Mouse (Mus musculus) embryonic facial prominence, embryonic 12.5 days (tissue): ENCODE data around the gene Nfkb2. TPM values are rescaled to one million over a fixed set of nuclear protein-coding genes. Genes with fewer than 3 reads are reported as not detected.

Source experiments
- ATAC-seq: fragments of 200-750 bp; cut with Nextera tagmentation; 2 replicates; pipeline ENCODE4 v1.8.0; 2017; ENCODE audit not compliant: insufficient number of reproducible peaks, insufficient read depth, low FRiP score, low TSS enrichment
- H3K27ac ChIP-seq: fragments of 300-500 bp; sonication (generic); 2 replicates; pipeline ENCODE4 v1.5.1; 2016; ENCODE audit warnings: mild to moderate bottlenecking
- H3K27me3 ChIP-seq: fragments of 300-500 bp; sonication (generic); 2 replicates; pipeline ENCODE4 v1.6.1; 2016; ENCODE audit warnings: mild to moderate bottlenecking, moderate library complexity
- H3K36me3 ChIP-seq: fragments of 300-500 bp; sonication (generic); 2 replicates; pipeline ENCODE4 v1.6.1; 2016; ENCODE audit warnings: mild to moderate bottlenecking
- H3K4me1 ChIP-seq: fragments of 300-500 bp; sonication (generic); 2 replicates; pipeline ENCODE4 v1.6.1; 2016
- H3K4me2 ChIP-seq: fragments of 300-500 bp; sonication (generic); replicated peaks from 2 replicates; pipeline ENCODE4 v1.6.1; 2016; ENCODE audit warnings: mild to moderate bottlenecking, moderate library complexity
- H3K4me3 ChIP-seq: fragments of 300-500 bp; sonication (generic); 2 replicates; pipeline ENCODE4 v1.5.1; 2016; ENCODE audit warnings: mild to moderate bottlenecking
- H3K9ac ChIP-seq: fragments of 300-500 bp; sonication (generic); 2 replicates; pipeline ENCODE4 v1.6.1; 2016; ENCODE audit warnings: mild to moderate bottlenecking, moderate library complexity
- H3K9me3 ChIP-seq: fragments of 300-500 bp; sonication (generic); 2 replicates; pipeline ENCODE4 v1.6.1; 2016; ENCODE audit warnings: mild to moderate bottlenecking, moderate library complexity
- WGBS: fragments of 180-500 bp; shearing (Covaris S2); methylation state at CpG from one replicate; pipeline ENCODE4 v1.1.7; 2016; 5-methylcytosine and 5-hydroxymethylcytosine counted together
- polyA plus RNA-seq: library from polyadenylated mRNA; unstranded; fragments of >200 nt; fragmentation: Nextera tagmentation; extraction: Ambion mirVana; gene quantifications from 2 replicates; pipeline ENCODE4 v1.2.1, GENCODE M21; 2016

The Nfkb2 gene
- polyA plus RNA-seq, 1 experiment from 2014 or later = 9.0 TPM

- peaks cover 10% of the 10 kb centered on the region for H3K4me1 ChIP-seq
- no peak overlapping the region for H3K27ac ChIP-seq
- WGBS = 31% methylated on average over 8 of the region's 8 CpGs
- H3K36me3 ChIP-seq = no peaks in the 10 kb centered on the region
- H3K27me3 ChIP-seq = no peaks in the 10 kb centered on the region
- no peak for ATAC-seq
- no peak overlapping the region for H3K4me3 ChIP-seq
- no peak overlapping the region for H3K9ac ChIP-seq
- no peak overlapping the region for H3K4me2 ChIP-seq
- no peaks in the 10 kb centered on the region for H3K9me3 ChIP-seq
These were observed 3.6 kb upstream of the Nfkb2 start for GRCm38 (mm10) chr19:46300294-46301045.

- Histone ChIP-seq H3K9me3 (no peaks in the 10 kb centered on the region), H3K4me1 (peaks cover 18% of the 10 kb centered on the region), H3K27ac (no peak overlapping the region), H3K36me3 (no peaks in the 10 kb centered on the region), H3K9ac (no peak overlapping the region), H3K27me3 (peaks cover 11% of the 10 kb centered on the region), H3K4me3 (no peak overlapping the region), H3K4me2 (no peak overlapping the region)
- ATAC-seq = no peak
- WGBS = 83% methylated on average over 4 of the region's 4 CpGs
These were observed 1.6 kb upstream of the Nfkb2 start for GRCm38 (mm10) chr19:46302551-46302950.

DNA sequence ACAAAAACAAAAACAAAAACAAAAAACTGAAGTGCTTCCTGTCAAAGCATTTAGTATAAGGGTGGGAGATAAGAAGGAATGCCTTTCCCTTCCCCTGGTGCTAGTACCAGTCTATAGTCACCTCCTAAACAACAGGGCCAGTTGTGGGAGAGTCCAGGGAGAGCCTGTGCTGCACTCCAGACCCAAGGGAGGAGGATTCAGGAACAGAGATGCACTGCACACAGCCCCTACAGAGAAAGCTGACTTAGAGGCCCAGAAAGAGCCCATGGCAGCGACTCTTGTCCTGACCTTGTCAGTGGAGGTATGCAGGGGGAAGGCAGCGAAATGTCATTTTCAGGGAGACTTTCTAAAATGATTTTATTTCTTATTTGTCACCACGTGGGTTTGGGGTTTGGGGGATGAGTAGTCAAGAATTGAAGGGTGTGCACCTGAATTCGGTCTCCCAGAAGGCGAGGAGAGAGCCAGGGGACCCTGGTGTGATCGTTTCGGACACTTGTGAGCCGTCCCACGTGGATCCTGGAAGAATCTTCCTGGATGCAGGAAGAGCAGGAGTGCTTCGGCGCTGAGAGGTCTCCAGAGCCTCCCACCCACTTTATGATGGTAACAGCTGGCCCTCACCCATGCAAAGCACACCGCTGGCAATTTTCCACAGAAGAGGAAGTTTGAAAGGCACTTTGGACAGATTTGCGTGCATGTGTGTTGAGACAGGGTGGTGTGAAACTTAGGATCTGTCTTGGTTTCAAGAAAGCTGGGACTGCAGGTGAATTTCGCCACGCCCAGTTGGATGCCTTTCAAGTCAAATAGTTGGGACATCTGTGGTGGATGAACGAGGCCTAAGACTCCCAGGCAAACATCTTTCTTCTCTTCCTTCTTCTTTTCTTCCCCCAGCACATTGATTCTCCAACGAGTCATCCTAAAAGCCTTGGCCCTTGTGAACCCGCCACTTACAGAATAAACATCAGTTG is 587 bp upstream of the Nfkb2 start:
- Histone ChIP-seq H3K4me3 (peak overlapping the region; percentile 66), H3K4me2 (peak overlapping the region; percentile 98), H3K27ac (peak overlapping the region; percentile 80; the same call in 1 of the 2 replicates), H3K9ac (peak overlapping the region; percentile 68; the same call in 1 of the 2 replicates), H3K4me1 (peaks cover 18% of the 10 kb centered on the region), H3K9me3 (no peaks in the 10 kb centered on the region), H3K36me3 (no peaks in the 10 kb centered on the region), H3K27me3 (peaks cover 21% of the 10 kb centered on the region)
- ATAC-seq = no peak
- WGBS = 55% methylated on average over 18 of the region's 18 CpGs

DNA sequence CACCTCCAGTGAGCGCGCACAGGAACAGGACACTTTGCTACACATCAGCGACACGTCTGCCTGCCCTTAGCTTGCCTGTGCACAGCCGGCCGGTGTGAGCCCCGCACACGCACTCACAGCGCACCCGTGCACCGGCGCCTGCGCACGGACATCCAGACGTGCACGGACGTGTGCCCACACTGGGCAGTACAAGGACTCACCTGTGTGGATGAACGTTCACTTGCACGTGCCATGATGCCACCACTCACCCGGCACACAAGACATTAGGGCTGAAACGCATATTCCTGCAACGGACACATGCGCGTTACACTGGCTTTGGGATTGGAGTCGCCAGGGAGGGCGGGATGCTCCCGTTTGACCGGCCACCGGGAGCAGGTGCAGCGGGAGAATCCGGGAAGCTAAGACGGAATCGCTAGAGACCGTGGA is 801 bp downstream of the Nfkb2 start:
- WGBS = under 1% methylated on average over 34 of the region's 34 CpGs
- H3K9ac ChIP-seq = peak overlapping the region; percentile 68
- ATAC-seq = 0 out of 2 replicates have a peak, but pooled peaks have one; percentile 8
- peaks cover 25% of the 10 kb centered on the region for H3K27me3 ChIP-seq
- H3K4me3 ChIP-seq = peak overlapping the region; percentile 66
- H3K36me3 ChIP-seq = 0 out of 2 replicates have a peak, but pooled peaks cover 2% of the 10 kb centered on the region
- H3K27ac ChIP-seq = peak overlapping the region; percentile 80
- peaks cover 22% of the 10 kb centered on the region for H3K4me1 ChIP-seq
- H3K9me3 ChIP-seq = no peaks in the 10 kb centered on the region
- peak overlapping the region; percentile 98 for H3K4me2 ChIP-seq

DNA sequence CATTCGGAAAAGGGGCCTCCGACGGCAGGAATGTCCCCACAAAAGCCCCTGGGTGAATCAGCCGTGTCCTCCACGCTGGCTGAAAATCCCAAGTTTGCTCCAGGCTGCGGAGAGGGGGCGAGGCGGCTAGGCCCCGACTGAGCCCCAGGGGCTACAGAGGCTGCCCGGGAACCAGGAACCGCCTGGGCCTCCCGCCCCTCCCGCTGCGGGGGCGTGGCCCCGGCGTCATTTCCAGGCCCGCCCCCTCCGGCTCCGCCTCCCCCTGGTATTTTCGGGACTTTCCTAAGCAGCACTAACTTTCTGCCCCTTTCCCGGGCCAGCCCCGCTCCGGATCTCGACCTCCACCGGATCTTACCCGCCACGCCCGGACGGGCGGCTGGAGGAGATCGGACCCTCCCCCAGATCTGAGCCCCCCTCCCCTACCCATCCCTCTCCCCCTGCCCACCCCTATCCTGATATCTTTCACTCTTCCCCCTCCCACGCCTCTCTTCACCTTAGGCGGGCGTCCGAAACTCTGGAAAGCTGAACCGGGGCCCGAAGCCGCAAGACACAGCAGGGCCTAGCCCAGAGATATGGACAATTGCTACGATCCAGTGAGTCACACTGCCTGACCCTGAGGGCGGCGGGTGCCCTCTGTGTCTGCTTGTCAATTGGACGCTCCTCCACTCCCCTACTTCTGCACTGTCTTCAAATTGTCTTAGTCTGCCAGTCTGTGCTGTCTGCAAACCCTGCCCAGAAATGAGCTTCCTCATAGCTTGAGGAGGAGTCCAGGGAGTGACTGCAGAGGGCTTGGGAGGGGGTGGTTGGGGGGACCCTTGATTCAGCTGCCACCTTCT is 1.5 kb downstream of the Nfkb2 start:
- Histone ChIP-seq H3K27ac (0 out of 2 replicates have a peak overlapping the region, but pooled peaks have one; percentile 80), H3K4me3 (peak overlapping the region; percentile 66), H3K4me1 (peaks cover 22% of the 10 kb centered on the region), H3K9ac (peak overlapping the region; percentile 68), H3K36me3 (peaks cover 7% of the 10 kb centered on the region; the same call in 1 of the 2 replicates), H3K4me2 (peak overlapping the region; percentile 98), H3K9me3 (no peaks in the 10 kb centered on the region), H3K27me3 (peaks cover 25% of the 10 kb centered on the region)
- peak; percentile 54 for ATAC-seq
- under 1% methylated on average over 43 of the region's 43 CpGs for WGBS

DNA sequence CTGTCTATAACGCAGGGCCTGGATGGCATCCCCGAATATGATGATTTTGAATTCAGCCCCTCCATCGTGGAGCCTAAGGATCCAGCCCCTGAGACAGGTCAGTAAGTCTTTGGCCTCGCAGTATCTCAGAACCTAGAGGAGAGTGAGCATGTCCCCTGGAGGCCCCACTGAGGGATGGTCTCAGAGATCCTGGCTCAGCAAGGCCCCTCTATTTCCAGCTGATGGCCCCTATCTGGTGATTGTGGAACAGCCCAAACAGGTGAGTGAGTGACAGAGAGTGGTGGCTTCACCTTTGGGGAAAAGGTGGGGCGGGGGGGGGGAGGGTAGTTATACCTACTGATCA is 2.1 kb downstream of the Nfkb2 start:
- Histone ChIP-seq H3K27me3 (peaks cover 25% of the 10 kb centered on the region), H3K27ac (no peak overlapping the region), H3K4me1 (peaks cover 22% of the 10 kb centered on the region), H3K36me3 (peaks cover 13% of the 10 kb centered on the region; the same call in 1 of the 2 replicates), H3K4me2 (peak overlapping the region; percentile 98), H3K9ac (peak overlapping the region; percentile 68), H3K4me3 (peak overlapping the region; percentile 66), H3K9me3 (no peaks in the 10 kb centered on the region)
- WGBS = 51% methylated on average over 5 of the region's 5 CpGs
- ATAC-seq = no peak

DNA sequence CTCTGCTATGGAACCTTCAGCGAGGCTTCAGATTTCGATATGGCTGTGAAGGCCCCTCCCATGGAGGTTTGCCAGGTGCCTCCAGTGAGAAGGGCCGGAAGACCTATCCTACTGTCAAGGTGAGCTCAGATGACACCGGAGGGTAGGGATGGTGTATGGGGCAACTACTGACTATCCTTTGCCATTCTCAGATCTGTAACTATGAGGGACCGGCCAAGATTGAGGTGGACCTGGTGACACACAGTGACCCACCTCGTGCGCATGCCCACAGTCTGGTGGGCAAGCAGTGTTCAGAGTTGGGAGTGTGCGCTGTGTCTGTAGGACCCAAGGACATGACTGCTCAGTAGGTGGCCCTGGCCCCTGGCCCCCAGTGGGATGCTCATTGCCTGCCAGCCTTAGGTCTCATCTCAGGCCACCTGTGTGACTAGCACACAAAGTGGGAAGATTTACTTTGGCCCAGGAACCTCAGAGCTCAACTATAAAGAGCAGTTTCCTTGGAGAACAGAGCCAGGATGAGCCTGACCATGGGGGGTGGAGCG is 2.7 kb downstream of the Nfkb2 start:
- ATAC-seq = no peak
- H3K27me3 ChIP-seq = peaks cover 25% of the 10 kb centered on the region
- H3K4me1 ChIP-seq = peaks cover 22% of the 10 kb centered on the region
- H3K9ac ChIP-seq = no peak overlapping the region
- H3K4me3 ChIP-seq = no peak overlapping the region
- H3K27ac ChIP-seq = no peak overlapping the region
- H3K4me2 ChIP-seq = 0 out of 2 replicates have a peak overlapping the region, but pooled peaks have one; percentile 98
- peaks cover 18% of the 10 kb centered on the region; the same call in 1 of the 2 replicates for H3K36me3 ChIP-seq
- WGBS = 92% methylated on average over 9 of the region's 9 CpGs
- no peaks in the 10 kb centered on the region for H3K9me3 ChIP-seq

DNA sequence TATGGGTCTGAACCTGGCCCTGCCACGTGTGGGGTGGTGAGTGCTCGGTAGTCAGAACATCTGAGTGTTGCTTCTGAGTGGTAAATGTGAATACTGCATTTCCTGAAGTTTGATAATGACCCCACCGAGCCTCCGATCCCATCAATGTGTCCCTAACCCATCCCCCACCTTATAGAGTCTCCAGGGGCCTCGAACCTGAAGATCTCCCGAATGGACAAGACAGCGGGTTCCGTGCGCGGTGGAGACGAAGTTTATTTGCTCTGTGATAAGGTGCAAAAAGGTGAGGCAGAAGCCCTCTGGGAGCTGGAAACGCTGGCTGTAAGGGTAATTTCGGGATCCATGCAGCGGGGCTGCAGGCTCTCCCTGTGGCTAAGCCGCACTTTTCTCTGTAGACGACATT is 3.7 kb downstream of the Nfkb2 start:
- Histone ChIP-seq H3K27ac (no peak overlapping the region), H3K9me3 (no peaks in the 10 kb centered on the region), H3K4me2 (no peak overlapping the region), H3K9ac (no peak overlapping the region), H3K4me3 (no peak overlapping the region), H3K36me3 (peaks cover 18% of the 10 kb centered on the region; the same call in 1 of the 2 replicates), H3K27me3 (peaks cover 29% of the 10 kb centered on the region), H3K4me1 (peaks cover 22% of the 10 kb centered on the region)
- ATAC-seq = no peak
- WGBS = 81% methylated on average over 16 of the region's 16 CpGs

- 55% methylated on average over 16 of the region's 16 CpGs for WGBS
- peaks cover 33% of the 10 kb centered on the region for H3K27me3 ChIP-seq
These were observed 4.2 kb downstream of the Nfkb2 start for GRCm38 (mm10) chr19:46308303-46308702.

DNA sequence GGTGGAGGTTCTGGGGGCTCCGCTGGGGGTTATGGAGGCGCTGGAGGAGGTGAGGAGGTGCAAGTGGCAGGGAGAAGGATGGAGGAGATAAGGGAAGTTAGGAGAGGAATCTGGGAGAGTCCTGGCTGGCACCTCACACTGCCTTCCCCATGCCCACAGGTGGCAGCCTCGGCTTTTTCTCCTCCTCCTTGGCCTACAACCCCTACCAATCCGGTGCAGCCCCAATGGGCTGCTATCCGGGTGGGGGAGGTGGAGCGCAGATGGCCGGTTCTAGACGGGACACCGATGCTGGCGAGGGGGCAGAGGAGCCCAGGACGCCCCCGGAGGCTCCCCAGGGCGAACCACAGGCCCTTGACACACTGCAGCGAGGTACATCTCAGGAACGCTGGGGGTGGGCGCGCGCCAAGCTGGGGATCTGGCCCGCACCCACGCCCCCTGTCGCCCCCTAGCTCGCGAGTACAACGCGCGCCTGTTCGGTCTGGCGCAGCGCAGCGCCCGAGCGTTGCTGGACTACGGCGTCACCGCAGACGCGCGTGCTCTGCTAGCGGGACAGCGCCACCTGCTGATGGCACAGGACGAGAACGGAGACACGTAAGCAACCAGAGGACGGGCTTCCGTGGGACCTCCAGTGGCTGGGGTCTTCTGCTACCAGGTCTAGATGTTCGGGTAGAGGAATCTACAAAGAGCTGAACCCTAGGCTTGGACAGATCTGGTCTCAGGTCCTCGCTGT is 4.8 kb downstream of the Nfkb2 start:
- Histone ChIP-seq H3K4me3 (peak overlapping the region; percentile 34), H3K4me2 (peak overlapping the region; percentile 80), H3K27me3 (peaks cover 39% of the 10 kb centered on the region), H3K9ac (peak overlapping the region; percentile 41), H3K9me3 (no peaks in the 10 kb centered on the region), H3K27ac (no peak overlapping the region), H3K4me1 (peaks cover 19% of the 10 kb centered on the region), H3K36me3 (peaks cover 18% of the 10 kb centered on the region; the same call in 1 of the 2 replicates)
- WGBS = 2% methylated on average over 46 of the region's 47 CpGs
- peak; percentile 13; the same call in 1 of the 2 replicates for ATAC-seq

More at GRCm38 (mm10) chr19:46308303-46308702, 4.2 kb downstream of the Nfkb2 start:
- Histone ChIP-seq H3K27ac (no peak overlapping the region), H3K4me2 (peak overlapping the region; percentile 80; the same call in 1 of the 2 replicates), H3K9me3 (no peaks in the 10 kb centered on the region), H3K9ac (no peak overlapping the region), H3K4me3 (no peak overlapping the region), H3K4me1 (peaks cover 22% of the 10 kb centered on the region), H3K36me3 (peaks cover 18% of the 10 kb centered on the region; the same call in 1 of the 2 replicates)
- no peak for ATAC-seq
